Mouse (Mus musculus): Measurements from ENCODE around the gene Large1. TPM values are rescaled to one million over a fixed set of nuclear protein-coding genes. Genes with fewer than 3 reads are reported as not detected.
"Not testable (repeated sequence)": the region's sequence is repeated elsewhere in the genome, so short reads cannot be mapped to it uniquely, and the experiment has no call there.

Gene Large1
- polyA plus RNA-seq, 1 experiment from 2014 or later: 15.0 TPM

DNA sequence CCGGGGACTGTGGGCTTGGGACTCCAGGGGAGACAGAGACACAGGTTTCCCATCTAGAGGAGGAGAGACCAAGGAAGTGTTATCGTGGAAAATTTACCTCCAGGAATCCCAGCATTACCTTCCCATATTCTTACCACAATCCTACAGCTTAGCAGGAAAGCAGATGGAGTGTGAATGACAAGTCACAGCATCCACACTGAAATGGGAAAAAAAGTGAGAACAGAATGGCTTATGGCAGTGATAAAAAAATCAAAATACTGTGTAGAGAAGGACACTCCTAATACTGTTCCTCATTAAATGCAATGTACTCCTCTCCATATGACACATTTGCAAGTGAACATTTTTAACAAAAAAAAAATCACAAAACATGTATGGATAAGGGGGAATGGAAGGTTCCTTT is 221.3 kb downstream of the Large1 start:
- H3K4me3 ChIP-seq (ENCODE audit: low read depth, low read length): no peak overlapping the region
- no peaks in the 10 kb centered on the region for H3K4me1 ChIP-seq (ENCODE audit: control insufficient read depth, insufficient read depth, low read length)
- no peak for ATAC-seq (ENCODE audit: insufficient number of reproducible peaks, insufficient read depth, low FRiP score, low read depth)
- 0 out of 2 replicates have a peak, but pooled peaks cover 3% of the 10 kb centered on the region for H3K36me3 ChIP-seq (ENCODE audit: control insufficient read depth, insufficient read depth, low read length)
- no peak overlapping the region for H3K27ac ChIP-seq (ENCODE audit: low read length)
- H3K27me3 ChIP-seq (ENCODE audit: control insufficient read depth, insufficient read depth, low read length): no peaks in the 10 kb centered on the region
- H3K4me2 ChIP-seq (replicated peaks; ENCODE audit: low read depth, low read length): no peak overlapping the region
- WGBS: 90% methylated on average over 2 of the region's 2 CpGs
- no peak overlapping the region for H3K9ac ChIP-seq (replicated peaks; ENCODE audit: low read depth, low read length)
- no peaks in the 10 kb centered on the region for H3K9me3 ChIP-seq (ENCODE audit: control insufficient read depth, low read depth, low read length)

DNA sequence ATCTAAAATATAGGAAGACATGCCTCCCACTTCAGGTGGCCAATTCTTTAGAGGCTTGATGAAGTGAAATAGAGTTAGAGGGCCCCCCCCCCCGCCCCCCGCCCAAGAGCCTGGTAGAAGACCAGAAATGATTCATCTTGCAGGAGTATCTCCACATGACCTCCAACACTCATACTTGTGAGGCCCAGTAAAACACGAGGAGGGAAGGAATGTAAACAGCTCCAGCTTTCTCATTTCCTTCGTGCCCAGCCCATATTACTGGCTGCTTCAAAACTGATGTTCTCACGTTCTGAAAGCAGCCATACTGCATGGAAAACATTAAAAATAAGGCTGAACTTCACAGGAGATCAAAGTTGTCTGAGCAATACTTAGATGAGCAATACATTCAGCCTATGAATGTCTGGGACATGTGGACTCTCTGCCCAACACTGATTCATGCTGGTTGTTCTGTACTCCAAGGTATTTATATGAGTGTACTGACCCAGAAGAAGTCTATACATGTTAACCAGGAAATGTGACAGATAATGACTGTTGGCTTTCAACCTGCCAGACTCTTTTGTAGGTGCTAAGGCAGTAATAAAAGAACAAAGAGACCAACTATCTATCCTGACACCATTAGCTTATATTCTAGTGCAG is 229.4 kb downstream of the Large1 start:
- no peaks in the 10 kb centered on the region for H3K36me3 ChIP-seq (ENCODE audit: control insufficient read depth, insufficient read depth, low read length)
- ATAC-seq (ENCODE audit: insufficient number of reproducible peaks, insufficient read depth, low FRiP score, low read depth): no peak
- no peak overlapping the region for H3K4me2 ChIP-seq (replicated peaks; ENCODE audit: low read depth, low read length)
- H3K4me1 ChIP-seq (ENCODE audit: control insufficient read depth, insufficient read depth, low read length): 0 out of 2 replicates have a peak, but pooled peaks cover 5% of the 10 kb centered on the region
- no peaks in the 10 kb centered on the region for H3K9me3 ChIP-seq (ENCODE audit: control insufficient read depth, low read depth, low read length)
- no peak overlapping the region for H3K27ac ChIP-seq (ENCODE audit: low read length)
- no peaks in the 10 kb centered on the region for H3K27me3 ChIP-seq (ENCODE audit: control insufficient read depth, insufficient read depth, low read length)
- no peak overlapping the region for H3K4me3 ChIP-seq (ENCODE audit: low read depth, low read length)
- H3K9ac ChIP-seq (replicated peaks; ENCODE audit: low read depth, low read length): no peak overlapping the region
- WGBS: 29% methylated on average over 5 of the region's 5 CpGs

DNA sequence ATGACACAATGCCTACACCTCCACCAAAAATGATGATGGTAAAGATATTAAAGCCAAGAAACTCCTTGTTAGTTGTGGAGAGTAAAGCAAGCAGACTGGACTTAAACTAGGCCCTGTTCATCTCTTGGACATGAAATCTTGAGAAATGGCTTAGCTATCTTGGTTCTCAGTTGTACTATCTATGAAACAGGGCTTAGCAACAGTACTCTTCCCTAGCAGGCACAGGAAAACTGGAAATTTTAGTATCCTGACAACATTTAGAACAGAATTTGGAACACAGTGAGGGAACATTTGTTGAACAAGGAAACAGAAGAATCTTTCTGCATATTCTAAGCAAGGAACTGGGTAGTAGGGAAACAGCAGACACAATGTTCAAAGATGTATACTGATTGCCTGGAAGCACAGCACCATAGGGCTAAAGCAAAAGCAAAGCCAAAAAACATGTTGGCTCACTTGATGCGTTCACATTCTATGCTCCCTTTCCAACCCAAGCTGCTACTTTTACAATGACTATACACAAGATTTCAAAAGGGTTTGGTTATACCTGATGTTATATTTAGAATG is 240.9 kb downstream of the Large1 start:
- no peaks in the 10 kb centered on the region for H3K4me1 ChIP-seq (ENCODE audit: control insufficient read depth, insufficient read depth, low read length)
- H3K27me3 ChIP-seq (ENCODE audit: control insufficient read depth, insufficient read depth, low read length): no peaks in the 10 kb centered on the region
- no peak overlapping the region for H3K4me3 ChIP-seq (ENCODE audit: low read depth, low read length)
- ATAC-seq (ENCODE audit: insufficient number of reproducible peaks, insufficient read depth, low FRiP score, low read depth): no peak
- H3K36me3 ChIP-seq (ENCODE audit: control insufficient read depth, insufficient read depth, low read length): no peaks in the 10 kb centered on the region
- no peak overlapping the region for H3K9ac ChIP-seq (replicated peaks; ENCODE audit: low read depth, low read length)
- WGBS: 97% methylated on average over 1 of the region's 1 CpGs
- H3K4me2 ChIP-seq (replicated peaks; ENCODE audit: low read depth, low read length): no peak overlapping the region
- no peak overlapping the region for H3K27ac ChIP-seq (ENCODE audit: low read length)
- H3K9me3 ChIP-seq (ENCODE audit: control insufficient read depth, low read depth, low read length): no peaks in the 10 kb centered on the region

DNA sequence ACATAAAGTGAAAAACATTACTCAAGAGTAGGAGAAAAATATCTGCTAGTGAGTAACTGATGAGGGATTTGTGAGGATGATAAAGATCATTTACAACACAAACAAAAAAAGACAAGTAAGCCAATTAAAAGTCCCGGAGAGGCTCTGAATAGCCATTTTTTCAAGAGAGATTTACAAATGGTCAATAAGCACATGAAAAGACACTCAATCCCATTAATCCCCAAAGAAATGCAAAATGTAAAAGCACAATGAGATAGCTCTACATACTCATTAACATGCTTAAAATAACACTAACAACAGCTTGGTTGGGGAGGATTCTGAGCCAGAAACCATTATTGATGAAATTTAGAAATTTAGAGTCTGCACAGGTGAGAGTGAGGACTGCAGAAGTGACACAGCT is 249.3 kb downstream of the Large1 start:
- Histone ChIP-seq H3K4me1 (ENCODE audit: control insufficient read depth, insufficient read depth, low read length) (no peaks in the 10 kb centered on the region), H3K9me3 (ENCODE audit: control insufficient read depth, low read depth, low read length) (no peaks in the 10 kb centered on the region), H3K27me3 (ENCODE audit: control insufficient read depth, insufficient read depth, low read length) (no peaks in the 10 kb centered on the region), H3K4me3 (ENCODE audit: low read depth, low read length) (no peak overlapping the region), H3K27ac (ENCODE audit: low read length) (no peak overlapping the region), H3K36me3 (ENCODE audit: control insufficient read depth, insufficient read depth, low read length) (no peaks in the 10 kb centered on the region), H3K4me2 (replicated peaks; ENCODE audit: low read depth, low read length) (no peak overlapping the region), H3K9ac (replicated peaks; ENCODE audit: low read depth, low read length) (no peak overlapping the region)
- 47% methylated on average over 1 of the region's 1 CpGs for WGBS
- ATAC-seq (ENCODE audit: insufficient number of reproducible peaks, insufficient read depth, low FRiP score, low read depth): no peak

- H3K27me3 ChIP-seq (ENCODE audit: control insufficient read depth, insufficient read depth, low read length): no peaks in the 10 kb centered on the region
- no peak overlapping the region for H3K4me2 ChIP-seq (replicated peaks; ENCODE audit: low read depth, low read length)
- H3K36me3 ChIP-seq (ENCODE audit: control insufficient read depth, insufficient read depth, low read length): no peaks in the 10 kb centered on the region
- no peaks in the 10 kb centered on the region for H3K9me3 ChIP-seq (ENCODE audit: control insufficient read depth, low read depth, low read length)
- WGBS: 28% methylated on average over 5 of the region's 5 CpGs
- no peak overlapping the region for H3K4me3 ChIP-seq (ENCODE audit: low read depth, low read length)
- no peak for ATAC-seq (ENCODE audit: insufficient number of reproducible peaks, insufficient read depth, low FRiP score, low read depth)
- H3K9ac ChIP-seq (replicated peaks; ENCODE audit: low read depth, low read length): no peak overlapping the region
- H3K4me1 ChIP-seq (ENCODE audit: control insufficient read depth, insufficient read depth, low read length): no peaks in the 10 kb centered on the region
- no peak overlapping the region for H3K27ac ChIP-seq (ENCODE audit: low read length)
Observed at GRCm38 (mm10) chr8:73101069-73101468, 252.3 kb downstream of the Large1 start.

DNA sequence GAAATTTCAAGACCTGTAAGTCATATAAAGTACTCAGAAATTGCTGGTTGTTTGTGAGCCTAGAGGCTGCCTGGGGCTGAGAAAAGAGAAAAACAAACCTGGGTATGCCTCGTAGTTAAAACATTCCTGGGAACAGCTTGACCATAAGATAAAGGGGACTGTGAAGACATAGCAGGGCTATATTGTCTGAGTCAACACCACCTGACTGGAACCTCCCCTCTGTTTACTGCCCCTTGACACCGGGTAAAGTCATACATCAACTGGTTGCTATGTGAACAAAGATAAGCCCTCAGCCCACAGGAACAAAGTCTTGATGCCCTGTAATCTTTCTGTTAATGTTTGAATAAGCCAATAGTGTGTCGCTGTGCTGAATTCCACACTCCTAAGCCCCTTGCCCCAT is 252.7 kb downstream of the Large1 start:
- not testable (repeated sequence) for H3K4me3 ChIP-seq (ENCODE audit: low read depth, low read length); H3K4me2 ChIP-seq (replicated peaks; ENCODE audit: low read depth, low read length); H3K36me3 ChIP-seq (ENCODE audit: control insufficient read depth, insufficient read depth, low read length); H3K27ac ChIP-seq (ENCODE audit: low read length); ATAC-seq (ENCODE audit: insufficient number of reproducible peaks, insufficient read depth, low FRiP score, low read depth); H3K9me3 ChIP-seq (ENCODE audit: control insufficient read depth, low read depth, low read length); H3K27me3 ChIP-seq (ENCODE audit: control insufficient read depth, insufficient read depth, low read length); H3K9ac ChIP-seq (replicated peaks; ENCODE audit: low read depth, low read length); H3K4me1 ChIP-seq (ENCODE audit: control insufficient read depth, insufficient read depth, low read length)
- WGBS: 4% methylated on average over 3 of the region's 3 CpGs

- Histone ChIP-seq H3K27ac (ENCODE audit: low read length) (no peak overlapping the region), H3K9ac (replicated peaks; ENCODE audit: low read depth, low read length) (no peak overlapping the region), H3K4me1 (ENCODE audit: control insufficient read depth, insufficient read depth, low read length) (no peaks in the 10 kb centered on the region), H3K9me3 (ENCODE audit: control insufficient read depth, low read depth, low read length) (no peaks in the 10 kb centered on the region), H3K36me3 (ENCODE audit: control insufficient read depth, insufficient read depth, low read length) (no peaks in the 10 kb centered on the region), H3K4me2 (replicated peaks; ENCODE audit: low read depth, low read length) (no peak overlapping the region), H3K27me3 (ENCODE audit: control insufficient read depth, insufficient read depth, low read length) (no peaks in the 10 kb centered on the region), H3K4me3 (ENCODE audit: low read depth, low read length) (no peak overlapping the region)
- ATAC-seq (ENCODE audit: insufficient number of reproducible peaks, insufficient read depth, low FRiP score, low read depth): no peak
- 91% methylated on average over 3 of the region's 3 CpGs for WGBS
Observed at GRCm38 (mm10) chr8:73099542-73099941, 253.8 kb downstream of the Large1 start.

GRCm38 (mm10) chr8:73096952-73097351 is 256.4 kb downstream of the Large1 start:
- Histone ChIP-seq H3K9me3 (ENCODE audit: control insufficient read depth, low read depth, low read length) (no peaks in the 10 kb centered on the region), H3K4me3 (ENCODE audit: low read depth, low read length) (no peak overlapping the region), H3K4me2 (replicated peaks; ENCODE audit: low read depth, low read length) (no peak overlapping the region), H3K27me3 (ENCODE audit: control insufficient read depth, insufficient read depth, low read length) (no peaks in the 10 kb centered on the region), H3K9ac (replicated peaks; ENCODE audit: low read depth, low read length) (no peak overlapping the region), H3K4me1 (ENCODE audit: control insufficient read depth, insufficient read depth, low read length) (no peaks in the 10 kb centered on the region), H3K27ac (ENCODE audit: low read length) (no peak overlapping the region), H3K36me3 (ENCODE audit: control insufficient read depth, insufficient read depth, low read length) (no peaks in the 10 kb centered on the region)
- 72% methylated on average over 2 of the region's 2 CpGs for WGBS
- no peak for ATAC-seq (ENCODE audit: insufficient number of reproducible peaks, insufficient read depth, low FRiP score, low read depth)

- not testable (repeated sequence) for H3K36me3 ChIP-seq (ENCODE audit: control insufficient read depth, insufficient read depth, low read length); H3K4me1 ChIP-seq (ENCODE audit: control insufficient read depth, insufficient read depth, low read length); H3K9ac ChIP-seq (replicated peaks; ENCODE audit: low read depth, low read length); ATAC-seq (ENCODE audit: insufficient number of reproducible peaks, insufficient read depth, low FRiP score, low read depth); H3K4me3 ChIP-seq (ENCODE audit: low read depth, low read length); H3K27me3 ChIP-seq (ENCODE audit: control insufficient read depth, insufficient read depth, low read length); H3K4me2 ChIP-seq (replicated peaks; ENCODE audit: low read depth, low read length); H3K27ac ChIP-seq (ENCODE audit: low read length); H3K9me3 ChIP-seq (ENCODE audit: control insufficient read depth, low read depth, low read length)
- WGBS: 94% methylated on average over 1 of the region's 1 CpGs
Observed at GRCm38 (mm10) chr8:73077746-73078145, 275.6 kb downstream of the Large1 start.
